Comparison of ENCODE assay signal across 8 mouse cellular contexts in the genomic region with DNA sequence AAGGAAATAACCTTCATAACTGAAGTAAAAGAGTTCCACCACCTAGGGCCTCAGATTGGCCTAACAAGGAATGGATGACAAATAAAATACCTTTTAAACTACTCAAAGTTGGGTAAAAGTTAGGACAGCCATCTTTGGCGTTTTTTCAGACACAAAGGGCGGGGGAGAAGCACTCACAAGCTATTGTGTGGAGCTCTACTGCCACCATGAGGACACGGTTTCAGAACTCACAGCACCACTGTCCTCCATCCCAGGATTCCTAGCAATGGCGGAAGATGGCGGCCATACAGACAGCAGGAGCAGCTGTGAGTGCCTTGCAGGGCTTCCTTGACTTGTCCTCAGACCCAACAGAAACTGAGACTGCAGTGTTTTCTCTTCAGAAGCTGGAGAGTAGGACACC.
DNase-seq lines count a peak whose midpoint lies in the region; ATAC-seq and TF ChIP-seq lines count a peak whose summit lies in the region.

No protein-coding gene starts in this region.

- DNase-seq in heart, adult 2 months: peak in 1 of 2 experiments; percentile 91
- DNase-seq in heart, adult 11 months: no peak
- peak; percentile 59 for DNase-seq in embryo, embryonic 10 days (ENCODE audit: low spot score)
- DNase-seq in hindbrain, embryonic 14.5 days (ENCODE audit: low spot score): peak; percentile 74
- peak; percentile 91 for DNase-seq in ovary, postnatal 10 days (ENCODE audit: low spot score)
- no peak for DNase-seq in thymus, postnatal 25 days

- TF ChIP-seq CTCF in heart, adult 2 months (IDR thresholded peaks at IDR 0.05): peak; percentile 80
- peak; percentile 40 for TF ChIP-seq CTCF in ES-Bruce4 (IDR thresholded peaks at IDR 0.05; ENCODE audit: low read depth, low read length)

- H3K9ac ChIP-seq in heart, adult 2 months (ENCODE audit: low read depth, low read length): no peak overlapping the region
- no peak overlapping the region for H3K9ac ChIP-seq in ES-Bruce4 (ENCODE audit: low read depth, poor library complexity, severe bottlenecking)
- no peak overlapping the region for H3K9ac ChIP-seq in hindbrain, embryonic 14.5 days
- H3K9ac ChIP-seq in liver, embryonic 15.5 days: no peak overlapping the region

- TF ChIP-seq POLR2A in heart, adult 2 months (IDR thresholded peaks at IDR 0.05; ENCODE audit: insufficient read depth, low read depth, low read length): no peak
- TF ChIP-seq POLR2A in ES-Bruce4 (IDR thresholded peaks at IDR 0.05; ENCODE audit: insufficient read depth, low read length): no peak

- no peaks in the 10 kb centered on the region for H3K27me3 ChIP-seq in heart, adult 2 months (ENCODE audit: control insufficient read depth, insufficient read depth, low read length)
- no peaks in the 10 kb centered on the region for H3K27me3 ChIP-seq in ES-Bruce4 (ENCODE audit: control insufficient read depth, insufficient read depth, low read length, poor library complexity, severe bottlenecking)
- H3K27me3 ChIP-seq in hindbrain, embryonic 14.5 days (ENCODE audit: control insufficient read depth, insufficient read depth, low read length): no peaks in the 10 kb centered on the region
- no peaks in the 10 kb centered on the region for H3K27me3 ChIP-seq in liver, embryonic 15.5 days

- H3K4me1 ChIP-seq in heart, adult 2 months (ENCODE audit: control insufficient read depth, insufficient read depth, low read length): no peaks in the 10 kb centered on the region
- no peaks in the 10 kb centered on the region for H3K4me1 ChIP-seq in ES-Bruce4 (ENCODE audit: control insufficient read depth, insufficient read depth, low read length)
- H3K4me1 ChIP-seq in hindbrain, embryonic 14.5 days (replicated peaks; ENCODE audit: control insufficient read depth, insufficient read depth, low read length): no peaks in the 10 kb centered on the region
- H3K4me1 ChIP-seq in liver, embryonic 15.5 days (replicated peaks): no peaks in the 10 kb centered on the region

- TF ChIP-seq EP300 in heart, adult 2 months (IDR thresholded peaks at IDR 0.05; ENCODE audit: insufficient read depth, low read depth, low read length): no peak
- TF ChIP-seq EP300 in ES-Bruce4 (IDR thresholded peaks at IDR 0.05; ENCODE audit: insufficient read depth, low read depth, low read length): no peak

- H3K9me3 ChIP-seq in ES-Bruce4 (replicated peaks; ENCODE audit: control insufficient read depth, insufficient read depth, low read length, poor library complexity, severe bottlenecking): no peaks in the 10 kb centered on the region
- H3K9me3 ChIP-seq in hindbrain, embryonic 14.5 days (ENCODE audit: control insufficient read depth, low read length): no peaks in the 10 kb centered on the region
- H3K9me3 ChIP-seq in liver, embryonic 15.5 days (replicated peaks): no peaks in the 10 kb centered on the region

- intact Hi-C loops in heart, adult 2 months (cut with DNase I): no loop called here

- no peak for ATAC-seq in hindbrain, embryonic 14.5 days (ENCODE audit: low FRiP score)
- ATAC-seq in liver, embryonic 15.5 days (ENCODE audit: insufficient read depth): no peak

- peak overlapping the region; percentile 64 for H3K27ac ChIP-seq in heart, adult 2 months
- H3K27ac ChIP-seq in ES-Bruce4 (ENCODE audit: insufficient read depth, low read length): no peak overlapping the region
- no peak overlapping the region for H3K27ac ChIP-seq in hindbrain, embryonic 14.5 days
- no peak overlapping the region for H3K27ac ChIP-seq in liver, embryonic 15.5 days (replicated peaks)

- no peaks in the 10 kb centered on the region for H3K36me3 ChIP-seq in heart, adult 2 months (ENCODE audit: control insufficient read depth, insufficient read depth, low read length)
- peaks cover 19% of the 10 kb centered on the region for H3K36me3 ChIP-seq in ES-Bruce4 (ENCODE audit: control insufficient read depth, insufficient read depth, low read length, poor library complexity, severe bottlenecking)
- H3K36me3 ChIP-seq in hindbrain, embryonic 14.5 days (replicated peaks; ENCODE audit: control insufficient read depth, insufficient read depth): peaks cover 4% of the 10 kb centered on the region; the same call in 1 of the 2 replicates
- no peaks in the 10 kb centered on the region for H3K36me3 ChIP-seq in liver, embryonic 15.5 days (replicated peaks)

- WGBS in heart, adult 2 months: 66% methylated on average over 5 of the region's 5 CpGs
- 70% methylated on average over 5 of the region's 5 CpGs for WGBS in hindbrain, embryonic 14.5 days
- WGBS in liver, embryonic 15.5 days (ENCODE audit: insufficient replicate concordance): 33% methylated on average over 5 of the region's 5 CpGs

- no peaks in the 10 kb centered on the region for H3K79me2 ChIP-seq in heart, adult 2 months (replicated peaks; ENCODE audit: control insufficient read depth, insufficient read depth, low read length)

- H3K4me2 ChIP-seq in hindbrain, embryonic 14.5 days (replicated peaks): peak overlapping the region; percentile 19; the same call in 1 of the 2 replicates
- H3K4me2 ChIP-seq in liver, embryonic 15.5 days: no peak overlapping the region

- peak overlapping the region; percentile 45 for H3K4me3 ChIP-seq in heart, adult 2 months
- H3K4me3 ChIP-seq in ES-Bruce4 (ENCODE audit: low read depth, low read length): no peak overlapping the region
- no peak overlapping the region for H3K4me3 ChIP-seq in hindbrain, embryonic 14.5 days (replicated peaks; ENCODE audit: low read length)
- 0 out of 2 replicates have a peak overlapping the region, but pooled peaks have one; percentile 12 for H3K4me3 ChIP-seq in liver, embryonic 15.5 days (replicated peaks)

Comparison
In these comparisons a context has a peak if more than half of its experiments do, and no peak if none do; other contexts are left out.
1. DNase-seq: peak in embryo, embryonic 10 days (single experiment), hindbrain, embryonic 14.5 days (single experiment) and ovary, postnatal 10 days (single experiment); none in heart, adult 11 months (single experiment) and thymus, postnatal 25 days (single experiment).
2. H3K4me3 ChIP-seq: peak in heart, adult 2 months (single experiment) and liver, embryonic 15.5 days (single experiment); none in ES-Bruce4 (single experiment) and hindbrain, embryonic 14.5 days (single experiment).